Mouse (Mus musculus) liver, embryonic 11.5 days (tissue): ENCODE results near the gene Adcy9. TPM values are rescaled to one million over a fixed set of nuclear protein-coding genes. Genes with fewer than 3 reads are reported as not detected.

Source experiments
- ATAC-seq: fragments of 200-750 bp; cut with Nextera tagmentation; replicated peaks from 2 replicates; pipeline ENCODE4 v1.8.0; 2017; ENCODE audit warnings: moderate number of reproducible peaks, mild to moderate bottlenecking, moderate TSS enrichment, moderate library complexity; ENCODE audit not compliant: low FRiP score
- DNase-seq: peaks from one replicate; pipeline ENCODE4 v3.0.0-alpha.2; 2017; ENCODE audit warnings: low spot score
- H3K27ac ChIP-seq: fragments of 300-500 bp; sonication (generic); 2 replicates; pipeline ENCODE4 v1.5.1; 2014; ENCODE audit warnings: mild to moderate bottlenecking, low read depth, low read length, control low read depth
- H3K27me3 ChIP-seq: fragments of 300-500 bp; sonication (generic); replicated peaks from 2 replicates; pipeline ENCODE4 v1.6.1; 2014; ENCODE audit warnings: low read length, mixed read lengths; ENCODE audit not compliant: control insufficient read depth, insufficient read depth
- H3K36me3 ChIP-seq: fragments of 300-500 bp; sonication (generic); 2 replicates; pipeline ENCODE4 v1.6.1; 2014; ENCODE audit warnings: mild to moderate bottlenecking, low read length, moderate library complexity, mixed read lengths; ENCODE audit not compliant: control insufficient read depth, insufficient read depth
- H3K4me1 ChIP-seq: fragments of 300-500 bp; sonication (generic); replicated peaks from 2 replicates; pipeline ENCODE4 v1.6.1; 2014; ENCODE audit warnings: low read length, mixed read lengths; ENCODE audit not compliant: control insufficient read depth, insufficient read depth
- H3K4me2 ChIP-seq: fragments of 300-500 bp; sonication (generic); 2 replicates; pipeline ENCODE4 v1.6.1; 2014; ENCODE audit warnings: mild to moderate bottlenecking, control low read depth, moderate library complexity
- H3K4me3 ChIP-seq: fragments of 300-500 bp; sonication (generic); 2 replicates; pipeline ENCODE4 v1.5.1; 2014; ENCODE audit warnings: low read depth, low read length, control low read depth
- H3K9ac ChIP-seq: fragments of 300-500 bp; sonication (generic); 2 replicates; pipeline ENCODE4 v1.6.1; 2014; ENCODE audit warnings: low read depth, low read length, control low read depth
- H3K9me3 ChIP-seq: fragments of 300-500 bp; sonication (generic); 2 replicates; pipeline ENCODE4 v1.6.1; 2016; ENCODE audit warnings: low read length, inconsistent platforms, mixed read lengths; ENCODE audit not compliant: control insufficient read depth
- WGBS: fragments of 180-500 bp; shearing (Covaris S2); extraction: QIAGEN DNeasy Blood & Tissue Kit; methylation state at CpG from one replicate; pipeline ENCODE4 v1.1.7; 2014; 5-methylcytosine and 5-hydroxymethylcytosine counted together
- polyA plus RNA-seq: library from polyadenylated mRNA; unstranded; fragments of >200 nt; fragmentation: Nextera tagmentation; extraction: Ambion mirVana; gene quantifications from 2 replicates; pipeline ENCODE4 v1.2.1, GENCODE M21; 2014

Adcy9 gene
- polyA plus RNA-seq, 1 experiment from 2014 or later, result 1.6 TPM

DNA sequence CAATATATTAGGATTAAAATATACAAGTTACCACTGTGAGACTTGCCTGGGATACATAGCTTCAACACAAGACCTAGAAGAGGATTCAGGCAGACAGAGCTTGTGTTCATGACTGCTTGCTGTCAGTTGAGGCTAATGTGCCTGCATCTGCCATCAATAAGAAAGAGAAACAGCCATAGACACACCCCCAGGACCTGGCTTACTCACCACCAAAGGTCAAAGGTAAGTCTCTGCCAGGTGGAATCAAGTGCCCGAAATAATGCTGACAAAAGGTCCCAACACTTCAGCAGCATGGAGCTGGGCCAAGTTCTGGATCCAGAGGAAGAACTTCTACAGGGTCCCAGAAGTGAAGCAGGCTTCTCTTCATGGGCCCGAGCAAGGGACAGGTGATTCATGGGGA is 86.9 kb downstream of the Adcy9 start:
- Histone ChIP-seq H3K4me1 (no peaks in the 10 kb centered on the region), H3K4me2 (no peak overlapping the region), H3K9me3 (no peaks in the 10 kb centered on the region), H3K27me3 (no peaks in the 10 kb centered on the region), H3K36me3 (no peaks in the 10 kb centered on the region), H3K9ac (no peak overlapping the region), H3K4me3 (no peak overlapping the region), H3K27ac (no peak overlapping the region)
- DNase-seq, result no peak
- no peak for ATAC-seq
- WGBS, result 86% methylated on average over 2 of the region's 2 CpGs

GRCm38 (mm10) chr16:4327081-4327480 is 93.2 kb downstream of the Adcy9 start:
- no peak overlapping the region for H3K4me3 ChIP-seq
- no peaks in the 10 kb centered on the region for H3K4me1 ChIP-seq
- H3K27ac ChIP-seq, result no peak overlapping the region
- H3K36me3 ChIP-seq, result no peaks in the 10 kb centered on the region
- H3K9ac ChIP-seq, result no peak overlapping the region
- no peak overlapping the region for H3K4me2 ChIP-seq
- H3K9me3 ChIP-seq, result no peaks in the 10 kb centered on the region
- ATAC-seq, result no peak
- H3K27me3 ChIP-seq, result no peaks in the 10 kb centered on the region
- DNase-seq, result no peak

DNA sequence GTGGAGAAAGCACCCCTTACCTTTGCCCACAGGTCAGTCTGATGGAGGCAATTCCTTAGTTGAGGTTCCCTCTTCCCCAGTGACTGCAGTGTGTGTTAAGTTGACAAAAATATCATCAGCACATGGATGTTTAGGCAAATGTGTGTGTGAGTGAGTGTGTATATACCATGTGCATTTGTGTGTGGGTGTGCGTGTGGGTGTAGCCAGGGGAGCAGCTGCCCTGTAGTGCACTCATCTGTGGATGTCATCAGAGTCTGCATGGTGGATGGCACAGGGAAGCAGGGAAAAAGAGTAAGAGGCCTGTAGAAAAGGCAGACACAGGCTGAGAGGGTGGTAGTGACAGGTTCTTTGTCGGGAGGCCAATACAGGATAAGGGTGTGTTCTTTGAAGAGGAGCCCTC is 94.5 kb downstream of the Adcy9 start:
- no peak for DNase-seq
- WGBS, result 74% methylated on average over 2 of the region's 2 CpGs

DNA sequence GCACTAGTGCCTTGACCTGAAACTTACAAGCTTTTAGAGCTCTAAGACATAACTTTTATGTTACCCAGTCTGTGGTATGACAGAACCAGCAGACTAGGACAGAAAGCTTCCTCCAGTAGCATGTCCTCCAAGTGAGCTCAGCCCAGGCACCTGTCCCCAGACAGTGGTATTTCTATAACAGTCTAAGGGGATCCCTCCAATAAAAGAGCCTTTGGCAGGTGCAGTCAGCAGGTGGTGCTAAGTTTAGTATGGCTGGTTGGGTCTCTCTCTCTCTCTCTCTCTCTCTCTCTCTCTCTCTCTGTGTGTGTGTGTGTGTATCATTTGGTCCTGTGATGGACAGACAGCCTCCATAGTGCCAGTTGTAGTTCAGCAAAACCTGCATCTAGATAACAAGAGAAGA is 95.3 kb downstream of the Adcy9 start:
- Histone ChIP-seq H3K27ac (no peak overlapping the region), H3K4me1 (no peaks in the 10 kb centered on the region), H3K36me3 (no peaks in the 10 kb centered on the region), H3K9me3 (no peaks in the 10 kb centered on the region), H3K27me3 (no peaks in the 10 kb centered on the region), H3K4me3 (no peak overlapping the region), H3K9ac (no peak overlapping the region), H3K4me2 (no peak overlapping the region)
- DNase-seq (no peak), ATAC-seq (no peak)

More for the DNA sequence above, 94.5 kb downstream of the Adcy9 start:
- Histone ChIP-seq H3K4me2 (no peak overlapping the region), H3K27me3 (no peaks in the 10 kb centered on the region), H3K4me1 (no peaks in the 10 kb centered on the region), H3K36me3 (no peaks in the 10 kb centered on the region), H3K27ac (no peak overlapping the region), H3K4me3 (no peak overlapping the region), H3K9ac (no peak overlapping the region), H3K9me3 (no peaks in the 10 kb centered on the region)
- no peak for ATAC-seq

GRCm38 (mm10) chr16:4320856-4321255 is 99.4 kb downstream of the Adcy9 start:
- H3K9ac ChIP-seq, result no peak overlapping the region
- no peaks in the 10 kb centered on the region for H3K9me3 ChIP-seq
- no peaks in the 10 kb centered on the region for H3K36me3 ChIP-seq
- no peak for ATAC-seq
- 65% methylated on average over 3 of the region's 3 CpGs for WGBS
- H3K4me3 ChIP-seq, result no peak overlapping the region
- no peak overlapping the region for H3K4me2 ChIP-seq
- H3K27ac ChIP-seq, result no peak overlapping the region
- H3K27me3 ChIP-seq, result no peaks in the 10 kb centered on the region
- H3K4me1 ChIP-seq, result no peaks in the 10 kb centered on the region
- no peak for DNase-seq

GRCm38 (mm10) chr16:4318001-4318526 is 102.2 kb downstream of the Adcy9 start:
- no peak for ATAC-seq
- no peak for DNase-seq

DNA sequence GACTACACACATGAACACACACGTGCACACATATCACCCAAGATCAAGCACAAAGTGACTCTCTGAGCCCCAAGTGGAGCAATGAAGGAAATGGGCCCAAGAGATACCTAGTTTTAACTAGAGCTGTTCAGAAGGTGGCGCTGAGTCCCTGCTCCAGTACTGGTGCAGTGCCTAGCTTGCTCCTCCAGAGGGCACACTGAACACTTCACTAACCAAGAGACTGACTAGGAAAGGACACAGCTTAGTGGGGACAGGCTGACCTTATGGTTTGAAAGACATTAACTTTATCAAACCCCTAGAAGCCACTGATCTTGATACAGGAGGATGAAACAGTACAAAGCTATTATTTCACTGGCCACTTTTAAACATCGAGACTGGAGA is 104.2 kb downstream of the Adcy9 start:
- WGBS, result 25% methylated on average over 3 of the region's 3 CpGs
- Histone ChIP-seq H3K4me3 (no peak overlapping the region), H3K9me3 (no peaks in the 10 kb centered on the region), H3K27me3 (no peaks in the 10 kb centered on the region), H3K36me3 (no peaks in the 10 kb centered on the region), H3K27ac (no peak overlapping the region), H3K4me2 (no peak overlapping the region), H3K4me1 (no peaks in the 10 kb centered on the region), H3K9ac (no peak overlapping the region)
- peak; percentile 46 for DNase-seq
- ATAC-seq, result peak; percentile 76

More at GRCm38 (mm10) chr16:4318001-4318526, 102.2 kb downstream of the Adcy9 start:
- 70% methylated on average over 6 of the region's 6 CpGs for whole genome bisulfite sequencing
- Histone ChIP-seq H3K9me3 (no peaks in the 10 kb centered on the region), H3K27me3 (no peaks in the 10 kb centered on the region), H3K4me3 (no peak overlapping the region), H3K36me3 (no peaks in the 10 kb centered on the region), H3K4me1 (no peaks in the 10 kb centered on the region), H3K27ac (no peak overlapping the region), H3K4me2 (no peak overlapping the region), H3K9ac (no peak overlapping the region)

DNA sequence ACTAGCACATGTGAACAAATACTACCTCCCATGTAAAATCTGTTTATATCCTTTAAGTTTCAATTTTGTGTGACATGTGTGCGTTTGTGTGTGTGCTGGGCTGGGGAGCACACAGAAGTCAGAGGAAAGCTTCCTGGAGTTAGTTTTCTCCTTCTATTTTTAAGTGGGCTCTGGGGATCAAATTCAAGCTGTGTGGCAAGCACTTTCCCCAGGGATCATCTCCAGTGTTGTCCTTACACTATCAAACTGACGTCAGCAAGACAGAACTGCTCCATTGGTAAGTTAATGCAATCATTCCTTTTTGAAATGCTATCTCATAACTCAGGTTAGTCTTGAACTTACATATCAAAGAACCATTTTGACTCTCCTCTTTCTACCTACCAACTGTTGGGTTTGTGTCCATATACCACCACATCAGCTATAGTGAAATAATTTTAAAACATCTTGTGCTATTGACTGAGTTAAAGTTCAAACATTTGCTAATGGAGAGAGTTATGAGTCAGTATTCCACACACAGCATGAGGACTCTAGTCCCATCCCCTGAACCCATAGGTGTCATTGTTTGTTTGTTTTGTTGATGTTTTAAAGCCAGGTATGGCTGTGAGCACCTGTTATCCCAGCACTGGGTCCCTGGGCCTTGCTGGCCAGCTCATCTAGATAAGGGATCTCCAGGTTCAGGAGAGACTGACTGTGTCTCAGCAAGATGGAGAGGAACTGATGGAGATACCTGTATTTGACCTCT is 104.8 kb downstream of the Adcy9 start:
- no peaks in the 10 kb centered on the region for H3K27me3 ChIP-seq
- no peaks in the 10 kb centered on the region for H3K36me3 ChIP-seq
- WGBS, result 72% methylated on average over 2 of the region's 2 CpGs
- DNase-seq, result no peak
- no peaks in the 10 kb centered on the region for H3K4me1 ChIP-seq
- H3K9ac ChIP-seq, result no peak overlapping the region
- H3K9me3 ChIP-seq, result no peaks in the 10 kb centered on the region
- no peak overlapping the region for H3K27ac ChIP-seq
- no peak overlapping the region for H3K4me3 ChIP-seq
- H3K4me2 ChIP-seq, result no peak overlapping the region
- ATAC-seq, result 0 out of 2 replicates have a peak, but pooled peaks have one; percentile 5

DNA sequence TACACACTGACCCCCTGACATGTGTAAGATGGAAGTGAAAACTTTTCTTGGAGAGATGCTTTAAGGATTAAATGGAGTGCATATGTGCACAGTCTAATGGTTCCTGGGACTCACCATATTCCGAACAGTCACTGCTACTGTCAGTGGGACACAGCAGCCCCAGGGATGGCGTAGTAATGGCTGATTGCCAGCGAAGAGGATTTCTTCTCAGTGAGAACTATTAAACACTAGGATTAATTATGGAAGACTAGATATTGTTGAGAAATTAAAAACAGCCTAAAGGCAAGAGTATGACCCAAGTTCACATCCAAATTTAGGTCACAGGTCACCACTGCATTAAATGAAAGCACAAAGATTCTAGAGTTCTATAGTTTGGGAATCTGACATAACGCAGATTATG is 105.4 kb downstream of the Adcy9 start:
- no peaks in the 10 kb centered on the region for H3K27me3 ChIP-seq
- no peak overlapping the region for H3K4me2 ChIP-seq
- H3K9ac ChIP-seq, result no peak overlapping the region
- H3K4me1 ChIP-seq, result no peaks in the 10 kb centered on the region
- no peak overlapping the region for H3K27ac ChIP-seq
- no peaks in the 10 kb centered on the region for H3K9me3 ChIP-seq
- ATAC-seq (no peak), DNase-seq (no peak)
- no peaks in the 10 kb centered on the region for H3K36me3 ChIP-seq
- H3K4me3 ChIP-seq, result no peak overlapping the region
- WGBS, result 88% methylated on average over 4 of the region's 4 CpGs
